Mouse (Mus musculus) cerebellum, adult 11 months (tissue): ENCODE measurements around the gene Trub1.
A peak's percentile ranks its signal among the peaks of the same experiment; 100 is the strongest.

Source experiments
- DNase-seq: peaks from one replicate; pipeline ENCODE4 v3.0.0; 2022

Trub1 gene

GRCm38 (mm10) chr19:57452492-57453217 is at the start of gene Trub1:
Gene Trub1, plus strand, starts transcription at chr19:57452912.
- peak; percentile 68 for DNase-seq

- DNase-seq, result peak; percentile 62
Measured at GRCm38 (mm10) chr19:57403700-57404501, 48.8 kb upstream of the Trub1 start.

- no peak for DNase-seq
Measured at GRCm38 (mm10) chr19:57404502-57404848, 48.2 kb upstream of the Trub1 start.

GRCm38 (mm10) chr19:57407947-57408346 is 44.8 kb upstream of the Trub1 start:
- DNase-seq, result no peak

- peak; percentile 64 for DNase-seq
Measured at GRCm38 (mm10) chr19:57411375-57412196, 41.1 kb upstream of the Trub1 start.

GRCm38 (mm10) chr19:57413170-57413569 is 39.5 kb upstream of the Trub1 start:
- no peak for DNase-seq

GRCm38 (mm10) chr19:57413918-57414317 is 38.8 kb upstream of the Trub1 start:
- no peak for DNase-seq

GRCm38 (mm10) chr19:57415031-57415807 is 37.5 kb upstream of the Trub1 start:
- no peak for DNase-seq

GRCm38 (mm10) chr19:57417800-57418580 is 34.7 kb upstream of the Trub1 start:
- no peak for DNase-seq

GRCm38 (mm10) chr19:57423402-57423801 is 29.3 kb upstream of the Trub1 start:
- DNase-seq, result no peak

- DNase-seq, result no peak
Measured at GRCm38 (mm10) chr19:57425296-57425695, 27.4 kb upstream of the Trub1 start.

- DNase-seq, result no peak
Measured at GRCm38 (mm10) chr19:57426841-57427240, 25.9 kb upstream of the Trub1 start.

GRCm38 (mm10) chr19:57427756-57428438 is 24.8 kb upstream of the Trub1 start:
- no peak for DNase-seq

- no peak for DNase-seq
Measured at GRCm38 (mm10) chr19:57428641-57429040, 24.1 kb upstream of the Trub1 start.

- DNase-seq, result no peak
Measured at GRCm38 (mm10) chr19:57429926-57430325, 22.8 kb upstream of the Trub1 start.

GRCm38 (mm10) chr19:57431476-57431875 is 21.2 kb upstream of the Trub1 start:
- no peak for DNase-seq

- no peak for DNase-seq
Measured at GRCm38 (mm10) chr19:57434024-57434423, 18.7 kb upstream of the Trub1 start.

- DNase-seq, result no peak
Measured at GRCm38 (mm10) chr19:57436586-57437021, 16.1 kb upstream of the Trub1 start.

GRCm38 (mm10) chr19:57437042-57437441 is 15.7 kb upstream of the Trub1 start:
- no peak for DNase-seq

- DNase-seq, result no peak
Measured at GRCm38 (mm10) chr19:57439296-57439695, 13.4 kb upstream of the Trub1 start.

GRCm38 (mm10) chr19:57441501-57441900 is 11.2 kb upstream of the Trub1 start:
- DNase-seq, result no peak
